Mouse (Mus musculus): Measurements from ENCODE around the gene Fcgrt.

DNA sequence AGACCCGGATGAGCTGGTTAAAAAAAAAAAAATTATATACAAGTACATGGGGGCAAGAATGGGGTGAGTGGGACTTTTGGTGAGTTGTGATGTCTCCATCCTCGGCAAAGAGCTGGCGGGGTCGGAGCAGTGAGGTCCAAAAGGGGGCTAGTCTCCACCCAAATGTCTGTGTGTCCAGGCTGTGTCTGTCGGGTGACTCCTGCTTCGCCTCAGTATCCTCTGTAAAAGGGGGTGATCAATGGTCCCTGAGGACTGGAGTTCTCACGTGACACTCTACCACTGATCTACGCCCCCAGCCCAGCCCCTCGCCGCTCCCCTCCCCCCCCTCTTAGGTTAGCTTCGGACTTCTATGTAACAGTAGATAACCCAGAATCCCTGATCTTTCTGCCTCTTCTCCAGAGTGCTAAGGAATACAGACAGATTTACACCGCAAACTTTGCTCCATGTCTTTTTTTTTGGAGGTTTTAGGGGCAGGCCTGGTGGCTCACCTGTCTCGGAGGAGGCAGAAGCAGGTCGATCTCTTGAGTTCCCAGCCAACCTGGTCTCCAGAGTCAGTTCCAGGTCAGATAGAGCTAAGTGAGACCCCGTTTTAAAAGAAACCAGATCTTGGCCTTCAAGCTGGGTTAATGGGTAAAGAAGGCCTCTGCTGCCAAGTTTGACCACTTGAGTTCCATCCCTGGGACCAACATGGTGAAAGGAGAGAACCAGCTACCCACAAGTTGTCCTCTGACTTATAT, 26.3 kb upstream of the Fcgrt start:
- TF ChIP-seq EP300 (IDR thresholded peaks at IDR 0.05; ENCODE audit: low read depth) (no peak), CTCF (IDR thresholded peaks at IDR 0.05; ENCODE audit: low read depth) (no peak)
